22 mouse cellular contexts compared by ENCODE assay signal in genomic region chr6:108217987-108218386, GRCm38 (mm10). TPM values are rescaled to one million over a fixed set of nuclear protein-coding genes. Genes with fewer than 3 reads are reported as not detected.
DNase-seq lines count a peak whose midpoint lies in the region; ATAC-seq and TF ChIP-seq lines count a peak whose summit lies in the region.
"Had no signal": no experiment of that assay in that cellular context is flagged by ENCODE, and none has a peak within 500 bp of the region (broad histone marks: within the 10 kb centered on the region; RNA-seq: fewer than 3 reads in every experiment).

No protein-coding gene starts in this region.

- H3K36me3 ChIP-seq in kidney, adult 2 months (ENCODE audit: control insufficient read depth, insufficient read depth, low read length), result peaks cover 2% of the 10 kb centered on the region; the same call in 1 of the 2 replicates
- H3K36me3 ChIP-seq in kidney, embryonic 14.5 days (ENCODE audit: control insufficient read depth, insufficient read depth, low read length), result peaks cover 3% of the 10 kb centered on the region; the same call in 1 of the 2 replicates
- H3K36me3 ChIP-seq: embryonic facial prominence, embryonic 15.5 days; forebrain, embryonic 12.5 days; hindbrain, embryonic 10.5 days had no signal

- peak; percentile 33 for DNase-seq in gastrocnemius, adult 18-20 months (ENCODE audit: low spot score)
- no peak for DNase-seq in gastrocnemius, postnatal 14 days
- DNase-seq in kidney, adult 2 months, result peak; percentile 59
- peak; percentile 66 to 67 for DNase-seq in kidney, postnatal 36 days
- no peak for DNase-seq in lung, postnatal 10 days
- DNase-seq: adrenal gland, adult 8-10 months; adrenal gland, postnatal 36 days; B cell, adult 2 months; cerebellum, adult 11 months; cerebellum, adult 8-10 months; cerebellum, postnatal 14 days; embryo, embryonic 11 days had no signal

- H3K27me3 ChIP-seq in kidney, adult 2 months (replicated peaks; ENCODE audit: control insufficient read depth, insufficient read depth, low read length), result no peaks in the 10 kb centered on the region
- H3K27me3 ChIP-seq in kidney, embryonic 14.5 days (ENCODE audit: control insufficient read depth, insufficient read depth, low read length), result no peaks in the 10 kb centered on the region
- H3K27me3 ChIP-seq: embryonic facial prominence, embryonic 15.5 days; forebrain, embryonic 12.5 days; heart, embryonic 12.5 days had no signal

- H3K9me3 ChIP-seq in kidney, embryonic 14.5 days (ENCODE audit: control insufficient read depth, low read length), result no peaks in the 10 kb centered on the region
- H3K9me3 ChIP-seq: embryonic facial prominence, embryonic 15.5 days; forebrain, embryonic 12.5 days; G1E; heart, embryonic 12.5 days; hindbrain, embryonic 10.5 days had no signal

- H3K4me2 ChIP-seq in kidney, embryonic 14.5 days (replicated peaks; ENCODE audit: low read depth, low read length), result no peak overlapping the region
- H3K4me2 ChIP-seq: embryonic facial prominence, embryonic 15.5 days; forebrain, embryonic 12.5 days; heart, embryonic 12.5 days; hindbrain, embryonic 14.5 days had no signal

- no peak; the same call in 1 of the 2 replicates for TF ChIP-seq CTCF in kidney, adult 2 months (conservative IDR thresholded peaks at IDR 0.05; ENCODE audit: insufficient read depth, insufficient read length, low read depth, low read length)

- H3K4me3 ChIP-seq in kidney, adult 2 months (ENCODE audit: insufficient read depth, low read depth, low read length), result no peak overlapping the region
- no peak overlapping the region for H3K4me3 ChIP-seq in kidney, embryonic 14.5 days (ENCODE audit: low read length)
- H3K4me3 ChIP-seq in brown adipose tissue, adult 24 weeks (ENCODE audit: insufficient read depth, low read depth, low read length), result no peak overlapping the region
- H3K4me3 ChIP-seq: embryonic facial prominence, embryonic 15.5 days; forebrain, embryonic 12.5 days; heart, embryonic 12.5 days; hindbrain, embryonic 10.5 days had no signal

- H3K27ac ChIP-seq in kidney, adult 2 months (ENCODE audit: insufficient read depth, low read depth, low read length), result peak overlapping the region; percentile 40
- H3K27ac ChIP-seq in kidney, embryonic 14.5 days (ENCODE audit: low read depth, low read length), result no peak overlapping the region
- 0 out of 2 replicates have a peak overlapping the region, but pooled peaks have one; percentile 4 for H3K27ac ChIP-seq in brown adipose tissue, adult 24 weeks (replicated peaks; ENCODE audit: low read depth, low read length)
- H3K27ac ChIP-seq: embryonic facial prominence, embryonic 15.5 days; forebrain, embryonic 12.5 days; hindbrain, embryonic 10.5 days; hindbrain, embryonic 14.5 days had no signal

- ATAC-seq in kidney, embryonic 14.5 days (ENCODE audit: low FRiP score, low TSS enrichment), result no peak
- ATAC-seq: CD4-positive, CD25-positive, alpha-beta regulatory T cell, adult 4 months; forebrain, embryonic 16.5 days had no signal

- intact Hi-C loops in gastrocnemius, postnatal 14 days (cut with DNase I; ENCODE audit: low total_unique reads), result no loop called here

- 39% methylated on average over 3 of the region's 3 CpGs for WGBS in kidney, adult 2 months
- WGBS in kidney, embryonic 14.5 days, result 83% methylated on average over 3 of the region's 3 CpGs

- H3K4me1 ChIP-seq in kidney, adult 2 months (ENCODE audit: control insufficient read depth, insufficient read depth, low read length), result peaks cover 33% of the 10 kb centered on the region
- H3K4me1 ChIP-seq in kidney, embryonic 14.5 days (ENCODE audit: control insufficient read depth, insufficient read depth, low read length), result peaks cover 4% of the 10 kb centered on the region; the same call in 1 of the 2 replicates
- peaks cover 35% of the 10 kb centered on the region for H3K4me1 ChIP-seq in brown adipose tissue, adult 24 weeks (ENCODE audit: control insufficient read depth, insufficient read depth, insufficient read length, low read length)

- H3K9ac ChIP-seq in kidney, embryonic 14.5 days (ENCODE audit: low read depth, low read length), result no peak overlapping the region
- H3K9ac ChIP-seq: embryonic facial prominence, embryonic 15.5 days; forebrain, embryonic 12.5 days; heart, embryonic 12.5 days; hindbrain, embryonic 14.5 days had no signal

- no peak for TF ChIP-seq POLR2A in kidney, adult 2 months (IDR thresholded peaks at IDR 0.05; ENCODE audit: low read depth, low read length)

RNA-seq across cellular contexts. Expression of gene Itpr1, which starts 5.1 kb away (rescaled TPM):
- 10 to 100 TPM; 15.1 to 20.0 TPM for total RNA-seq in gastrocnemius, adult 18-20 months (2021)
- total RNA-seq in gastrocnemius, postnatal 14 days (2021), result 10 to 100 TPM; 17.0 to 18.8 TPM
- polyA plus RNA-seq in kidney, adult 2 months (2012; rRNA removed), result 68.2 and 74.5 TPM in 2 replicates
- polyA plus RNA-seq in kidney, embryonic 14.5 days (2014; fragmentation: Nextera tagmentation; extraction: Ambion mirVana), result 13.8 and 22.4 TPM in 2 replicates
- 33.1 and 42.5 TPM in 2 replicates for polyA plus RNA-seq in brown adipose tissue, adult 24 weeks (2012; ENCODE audit: insufficient read depth, insufficient read length, missing spikeins)

RNA-seq across cellular contexts. Expression of gene Sumf1, which starts 32.6 kb away (rescaled TPM):
- 1 to 10 TPM; 8.4 to 10.0 TPM for total RNA-seq in gastrocnemius, adult 18-20 months (2021)
- 1 to 10 TPM; 9.5 TPM for total RNA-seq in gastrocnemius, postnatal 14 days (2021)
- polyA plus RNA-seq in kidney, adult 2 months (2012; rRNA removed), result 37.6 and 46.0 TPM in 2 replicates
- polyA plus RNA-seq in kidney, embryonic 14.5 days (2014; fragmentation: Nextera tagmentation; extraction: Ambion mirVana), result 16.6 and 26.8 TPM in 2 replicates
- 16.5 and 17.9 TPM in 2 replicates for polyA plus RNA-seq in brown adipose tissue, adult 24 weeks (2012; ENCODE audit: insufficient read depth, insufficient read length, missing spikeins)

Comparison
In these comparisons a context has a peak if more than half of its experiments do, and no peak if none do; other contexts are left out.
1. DNase-seq: peak in gastrocnemius, adult 18-20 months (single experiment), kidney, adult 2 months (single experiment) and kidney, postnatal 36 days (2 of 2); none in gastrocnemius, postnatal 14 days (single experiment) and lung, postnatal 10 days (single experiment).